Mouse (Mus musculus) erythroid progenitor cell, adult 5-6 weeks (primary cell): Measurements from ENCODE around the gene Osbpl6. TPM values are rescaled to one million over a fixed set of nuclear protein-coding genes. Genes with fewer than 3 reads are reported as not detected.
"Not testable (repeated sequence)": the region's sequence is repeated elsewhere in the genome, so short reads cannot be mapped to it uniquely, and the experiment has no call there.

Source experiments
- ATAC-seq: replicated peaks from 2 replicates; pipeline ENCODE4 v1.8.0; 2016; ENCODE audit warnings: moderate number of reproducible peaks, mild to moderate bottlenecking, moderate TSS enrichment, inconsistent platforms; ENCODE audit not compliant: poor library complexity, low FRiP score, severe bottlenecking
- total RNA-seq, 2 experiments: library from RNA; stranded (forward) in 1 of 2; stranded (reverse) in 1 of 2; fragments of 150-400 nt in 1 of 2; fragments of 186-747, 209-891 nt in 1 of 2; gene quantifications; 2 replicates each; pipeline versions ENCODE4 v1.2.3 to v1.2.4; 2015 to 2017; ENCODE audit warnings: low replicate concordance in 2 of 2

The Osbpl6 gene
- total RNA-seq, 2 experiments from 2014 or later = not detected

DNA sequence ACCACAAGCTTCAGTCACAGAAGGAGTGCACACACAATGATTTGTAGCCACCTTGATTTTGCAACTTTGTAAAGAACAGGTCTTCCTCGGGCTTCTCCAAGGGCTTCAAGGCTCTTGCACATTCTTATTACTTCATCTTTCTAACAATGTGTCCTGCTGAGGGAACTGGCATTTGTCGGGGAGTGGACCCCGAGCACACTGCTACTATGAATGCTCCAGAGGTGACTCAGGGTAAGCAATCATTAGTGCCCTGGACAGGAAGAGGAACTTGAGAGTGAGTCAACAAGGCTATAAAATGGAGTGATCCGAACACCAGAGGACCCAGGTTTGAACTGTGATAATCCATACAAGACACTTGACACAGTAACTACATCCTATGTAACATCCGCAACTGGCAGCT lies 213.9 kb downstream of the Osbpl6 start:
- ATAC-seq = no peak

DNA sequence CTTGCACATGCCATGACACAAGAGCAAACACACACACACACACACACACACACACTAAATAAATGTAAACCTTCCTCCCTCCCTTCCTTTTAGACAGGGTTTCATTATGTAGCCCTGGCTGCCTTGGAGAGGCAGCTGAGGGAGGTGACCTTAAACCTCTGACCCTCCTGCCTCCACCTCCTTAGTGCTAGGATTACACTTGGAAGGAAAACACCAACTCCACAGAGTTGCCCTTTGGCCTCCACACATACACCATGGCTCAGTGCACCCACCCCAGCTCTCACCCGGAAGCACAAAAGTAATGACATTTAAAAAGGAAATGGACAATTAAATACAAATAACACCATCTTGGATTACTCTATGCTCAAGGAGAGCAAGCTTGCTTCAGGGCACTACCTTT lies 215.4 kb downstream of the Osbpl6 start:
- ATAC-seq = no peak

DNA sequence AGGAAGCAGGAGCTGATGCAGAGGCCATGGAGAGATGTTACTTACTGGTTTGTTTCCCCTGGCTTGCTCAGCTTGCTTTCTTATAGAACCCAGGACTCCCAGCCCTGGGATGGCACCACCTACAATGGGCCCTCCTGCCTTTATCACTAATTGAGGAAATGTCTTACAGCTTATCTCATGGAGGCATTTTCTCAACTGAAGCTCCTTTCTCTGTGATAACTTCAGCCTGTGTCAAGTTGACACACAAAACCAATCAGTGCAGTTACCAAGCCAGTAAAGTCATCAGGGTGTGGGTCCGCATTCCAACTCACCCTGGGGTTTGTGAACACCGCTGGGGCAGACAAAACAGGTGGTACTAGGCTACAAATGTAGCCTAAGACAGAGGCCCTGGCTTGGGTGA lies 216.0 kb downstream of the Osbpl6 start:
- not testable (repeated sequence) for ATAC-seq

DNA sequence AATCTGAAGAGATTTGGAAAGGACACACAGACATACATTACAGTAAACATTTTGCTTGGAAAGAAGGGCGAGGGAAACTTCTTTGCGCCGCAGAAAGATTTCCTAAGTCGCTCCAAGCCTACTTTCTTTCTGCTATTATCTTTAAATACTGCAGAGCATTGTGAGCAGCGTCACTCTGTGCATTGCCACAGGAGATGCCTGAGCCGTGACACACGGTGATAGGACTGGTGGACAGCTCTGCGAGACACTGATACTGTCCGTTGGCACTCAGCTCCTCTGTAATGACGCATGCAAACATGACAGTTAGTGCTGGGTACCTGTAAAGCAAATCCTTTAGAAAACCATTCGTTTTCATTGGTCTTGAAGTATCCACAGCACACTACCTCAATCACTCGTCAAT lies 224.0 kb downstream of the Osbpl6 start:
- ATAC-seq = no peak

DNA sequence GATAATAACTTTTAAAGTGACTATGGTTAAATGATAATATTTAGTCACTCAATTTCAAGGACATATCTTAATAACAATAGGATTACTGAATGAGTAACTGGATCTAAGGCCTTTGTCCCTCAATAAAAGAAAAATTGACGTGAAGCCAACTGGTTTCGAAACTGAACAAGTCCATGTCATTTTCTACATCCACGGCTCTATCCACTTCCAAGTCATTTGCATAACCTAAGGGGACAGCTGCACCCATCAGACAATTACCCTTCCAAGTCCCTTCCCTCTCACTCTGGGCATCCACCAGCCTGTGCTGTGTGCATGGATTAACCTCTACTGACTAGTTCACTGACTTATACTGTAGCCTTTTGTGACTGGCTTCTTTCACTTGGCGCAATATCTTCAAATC lies 225.3 kb downstream of the Osbpl6 start:
- ATAC-seq = no peak

DNA sequence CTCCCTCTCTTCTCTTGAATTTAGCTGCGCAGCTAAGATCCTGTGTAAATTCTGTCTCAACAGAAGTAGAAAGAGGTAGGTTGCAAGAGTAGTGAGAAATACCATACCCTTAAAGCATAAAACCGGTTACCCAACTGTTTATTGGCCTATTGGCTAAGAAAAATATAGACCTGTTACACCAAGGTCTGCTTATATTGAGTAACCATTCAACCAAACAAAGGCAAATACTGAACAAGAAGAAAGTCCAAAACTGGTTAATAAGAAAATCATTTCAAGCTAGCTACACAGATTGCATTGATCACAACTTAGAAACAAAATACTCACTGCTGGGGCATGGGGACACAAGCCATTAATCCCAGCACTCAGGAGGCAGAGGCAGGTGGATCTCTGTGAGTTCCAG lies 233.3 kb downstream of the Osbpl6 start:
- ATAC-seq = no peak

DNA sequence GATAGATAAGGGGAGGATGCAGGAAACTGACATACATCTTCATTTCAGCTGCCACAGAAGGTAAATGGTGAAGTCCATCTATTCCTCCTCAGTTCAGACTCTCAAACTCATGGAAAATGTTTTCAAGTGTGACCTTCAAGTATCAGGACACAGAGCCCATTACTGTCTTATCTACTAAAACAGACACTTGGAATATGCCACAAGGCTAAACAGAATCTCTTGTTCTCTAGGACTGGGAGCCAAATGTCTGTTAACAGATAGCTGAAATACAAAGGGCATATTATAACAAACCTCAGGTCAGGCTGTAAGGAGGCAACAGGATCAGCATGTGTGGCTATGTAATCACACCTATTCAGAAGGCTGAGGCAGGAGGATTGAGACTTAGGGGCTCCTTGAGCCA lies 237.5 kb downstream of the Osbpl6 start:
- no peak for ATAC-seq

DNA sequence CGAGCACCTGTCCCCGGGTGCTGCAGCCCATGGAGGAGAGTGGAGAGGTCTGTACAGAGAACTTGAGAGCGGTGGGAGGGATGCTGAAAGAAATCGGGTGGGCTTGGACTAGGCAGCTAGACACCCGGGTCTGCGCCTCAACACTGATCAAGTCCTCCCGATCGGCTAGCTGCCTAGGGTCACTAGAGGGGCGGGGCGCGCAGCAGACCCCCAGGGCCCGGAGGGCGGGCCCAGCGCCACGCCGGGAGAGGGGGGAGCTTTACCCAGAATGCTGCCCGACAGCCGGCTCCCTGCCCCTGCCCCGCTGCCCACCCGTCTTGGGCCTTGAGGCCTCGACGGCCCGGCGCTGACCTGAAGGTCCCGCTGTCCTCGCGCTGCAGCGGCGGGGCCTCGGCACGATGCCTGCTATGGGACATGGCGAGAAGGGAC lies 241.1 kb downstream of the Osbpl6 start:
- peak; percentile 36 for ATAC-seq

DNA sequence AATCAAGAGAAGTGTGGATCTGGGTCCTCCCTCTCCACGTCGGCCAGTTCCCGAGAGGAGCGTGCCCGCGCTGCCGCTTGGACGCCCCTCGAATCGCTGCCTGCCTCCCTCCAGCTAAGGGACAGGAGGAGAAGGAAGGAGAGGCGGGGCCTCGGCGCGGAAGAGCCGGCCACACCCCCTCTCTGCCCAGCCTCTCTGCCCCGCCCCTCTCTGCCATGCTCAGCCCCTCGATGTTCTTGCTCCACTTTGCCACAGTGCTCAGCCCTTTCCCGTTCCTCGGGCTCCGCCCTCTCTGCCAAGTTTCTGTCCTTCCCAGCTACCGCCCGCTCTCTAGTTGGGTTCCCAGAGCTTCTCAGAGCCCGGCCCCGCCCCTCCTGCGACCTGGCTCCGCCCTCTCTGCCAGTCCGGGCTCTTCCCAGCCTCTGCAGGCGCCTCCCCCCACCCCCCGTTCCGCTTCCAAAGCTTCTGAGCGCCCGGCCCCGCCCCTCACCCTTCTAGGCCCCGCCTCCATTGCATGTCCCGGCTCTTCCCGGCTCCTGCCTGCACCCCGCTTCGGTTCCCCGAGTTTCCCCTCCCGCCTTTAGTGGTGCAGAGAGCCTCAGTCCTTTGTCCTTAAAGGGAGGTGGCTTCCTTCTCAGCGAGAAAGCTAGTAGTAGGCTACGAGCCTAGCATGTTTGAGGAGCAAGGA lies 241.7 kb downstream of the Osbpl6 start, which contains the start of the genes Prkra and Pjvk:
Gene Prkra, minus strand, starts transcription at position 133 of the 688 bp plus-strand sequence.
Gene Pjvk, plus strand, starts transcription at position 594 of the 688 bp plus-strand sequence.
- peak; percentile 96 for ATAC-seq

DNA sequence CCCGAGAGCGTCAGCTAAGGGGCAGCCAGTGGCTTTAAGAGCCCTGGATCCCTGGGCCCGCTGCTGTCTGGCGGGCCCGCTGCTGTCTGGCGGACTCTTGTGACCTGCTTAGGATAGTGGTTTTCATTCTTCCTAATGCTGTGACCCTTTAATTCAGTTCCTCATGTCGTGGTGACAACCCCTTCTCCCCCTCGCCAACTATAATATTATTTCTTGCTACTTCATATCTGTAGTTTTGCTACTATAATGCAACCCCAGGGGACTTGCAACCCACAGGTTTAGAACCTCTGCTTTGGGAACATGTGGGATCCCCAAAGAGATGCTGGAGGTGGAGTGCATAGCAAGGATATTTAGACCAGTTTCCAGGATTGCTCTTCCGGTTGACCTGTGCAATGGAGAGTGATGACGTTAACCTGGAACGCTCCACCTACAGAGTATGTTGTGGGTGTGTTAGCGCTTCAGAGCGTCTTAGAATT lies 242.4 kb downstream of the Osbpl6 start:
- no peak for ATAC-seq

Other genes starting within 250 kb of the Osbpl6 start
- gene Pde11a, start 67.7 kb upstream of the Osbpl6 start, total RNA-seq (2015; ENCODE audit: low replicate concordance) = not detected in 2 replicates
- gene Pde11a, start 67.7 kb upstream of the Osbpl6 start, total RNA-seq (2017; ENCODE audit: low replicate concordance) = not detected in 2 replicates
- gene Cyct, start 46.1 kb upstream of the Osbpl6 start, total RNA-seq (2015; ENCODE audit: low replicate concordance) = not detected in 2 replicates
- not detected in 2 replicates for gene Cyct, start 46.1 kb upstream of the Osbpl6 start, total RNA-seq (2017; ENCODE audit: low replicate concordance)
- 6.1 and 15.1 TPM in 2 replicates for gene Rbm45, start 36.5 kb upstream of the Osbpl6 start, total RNA-seq (2015; ENCODE audit: low replicate concordance)
- gene Rbm45, start 36.5 kb upstream of the Osbpl6 start, total RNA-seq (2017; ENCODE audit: low replicate concordance) = 10.5 and 19.3 TPM in 2 replicates
- 2.2 and 6.3 TPM in 2 replicates for gene Prkra, start 241.5 kb downstream of the Osbpl6 start, total RNA-seq (2015; ENCODE audit: low replicate concordance)
- gene Prkra, start 241.5 kb downstream of the Osbpl6 start, total RNA-seq (2017; ENCODE audit: low replicate concordance) = 1.7 TPM in 2 replicates
- gene Pjvk, start 242.0 kb downstream of the Osbpl6 start, total RNA-seq (2015; ENCODE audit: low replicate concordance) = not detected in 2 replicates
- not detected in 2 replicates for gene Pjvk, start 242.0 kb downstream of the Osbpl6 start, total RNA-seq (2017; ENCODE audit: low replicate concordance)